Mouse (Mus musculus): Measurements from ENCODE around the gene Nckap5l.
A peak's percentile ranks its signal among the peaks of the same experiment; 100 is the strongest.

Nckap5l gene

GRCm38 (mm10) chr15:99457606-99458401 is at the start of gene Nckap5l:
TSS of gene Nckap5l (minus strand) at chr15:99457748.
- peak; percentile 96 for DNase-seq (ENCODE audit: low read depth, low spot score)

DNA sequence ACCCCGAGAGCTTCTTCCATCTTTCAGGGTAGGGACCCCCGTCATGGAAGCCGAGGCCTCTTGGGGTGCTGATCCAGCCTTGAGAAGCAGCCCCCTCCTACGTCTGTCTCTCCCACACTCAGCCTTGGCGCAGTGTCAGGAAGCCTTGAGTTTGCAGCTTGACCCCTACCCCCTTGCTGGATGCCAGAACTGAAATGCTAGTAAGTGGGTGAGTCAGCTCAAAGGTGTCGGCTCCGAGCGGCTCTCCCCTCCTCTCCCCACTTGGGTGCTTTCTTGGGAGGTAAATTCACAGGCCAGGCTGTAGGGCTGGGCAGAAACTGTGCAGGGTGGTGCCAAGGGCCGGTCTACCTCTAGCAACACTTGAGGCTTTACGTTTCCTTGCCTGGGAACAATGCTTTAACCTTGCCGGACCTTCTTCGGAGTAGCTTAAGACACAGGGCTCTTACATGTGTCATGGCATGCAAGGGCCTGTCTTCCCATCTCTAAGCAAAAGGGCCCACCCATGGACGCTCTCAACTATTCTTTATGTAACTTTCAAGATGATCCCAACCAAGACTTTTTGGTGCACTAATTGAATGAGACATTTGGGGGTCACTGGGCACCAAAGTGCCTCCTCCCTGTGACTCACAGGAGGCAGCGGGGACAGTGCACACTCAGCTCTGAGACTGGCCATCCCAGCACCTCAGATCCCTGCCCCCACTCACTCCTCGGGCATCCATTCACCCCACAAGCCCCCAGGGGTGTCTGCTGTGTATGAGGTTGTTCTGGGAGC is 48.0 kb upstream of the Nckap5l start:
- DNase-seq (ENCODE audit: low read depth, low spot score), result peak; percentile 68

GRCm38 (mm10) chr15:99503256-99503655 is 45.7 kb upstream of the Nckap5l start:
- DNase-seq (ENCODE audit: low read depth, low spot score), result no peak

DNA sequence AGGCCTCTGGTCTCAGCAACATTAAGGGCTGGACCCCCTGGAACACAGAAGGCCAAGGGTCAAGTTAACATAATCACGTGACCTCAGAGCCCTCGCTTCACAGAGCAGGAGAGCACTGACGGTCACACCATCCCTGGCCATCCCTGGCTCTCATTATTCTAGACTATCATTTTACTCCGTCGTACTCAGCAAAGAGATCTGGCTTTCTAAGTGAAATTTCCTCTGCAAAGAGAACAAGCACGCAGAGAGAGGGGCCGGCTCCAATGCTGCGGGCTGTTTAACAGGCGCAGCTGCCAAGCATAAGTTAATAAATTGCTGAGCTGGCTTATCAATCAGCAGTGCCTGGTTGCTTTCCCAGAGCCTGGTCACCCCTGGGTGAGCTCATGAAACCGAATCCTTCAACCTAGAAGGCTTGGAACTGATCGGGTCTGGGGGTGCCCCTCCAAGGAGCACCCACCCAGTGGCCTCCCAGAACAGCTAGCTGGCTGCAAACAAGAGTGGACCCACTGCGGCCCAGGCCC is 44.8 kb upstream of the Nckap5l start:
- no peak for DNase-seq (ENCODE audit: low read depth, low spot score)

DNA sequence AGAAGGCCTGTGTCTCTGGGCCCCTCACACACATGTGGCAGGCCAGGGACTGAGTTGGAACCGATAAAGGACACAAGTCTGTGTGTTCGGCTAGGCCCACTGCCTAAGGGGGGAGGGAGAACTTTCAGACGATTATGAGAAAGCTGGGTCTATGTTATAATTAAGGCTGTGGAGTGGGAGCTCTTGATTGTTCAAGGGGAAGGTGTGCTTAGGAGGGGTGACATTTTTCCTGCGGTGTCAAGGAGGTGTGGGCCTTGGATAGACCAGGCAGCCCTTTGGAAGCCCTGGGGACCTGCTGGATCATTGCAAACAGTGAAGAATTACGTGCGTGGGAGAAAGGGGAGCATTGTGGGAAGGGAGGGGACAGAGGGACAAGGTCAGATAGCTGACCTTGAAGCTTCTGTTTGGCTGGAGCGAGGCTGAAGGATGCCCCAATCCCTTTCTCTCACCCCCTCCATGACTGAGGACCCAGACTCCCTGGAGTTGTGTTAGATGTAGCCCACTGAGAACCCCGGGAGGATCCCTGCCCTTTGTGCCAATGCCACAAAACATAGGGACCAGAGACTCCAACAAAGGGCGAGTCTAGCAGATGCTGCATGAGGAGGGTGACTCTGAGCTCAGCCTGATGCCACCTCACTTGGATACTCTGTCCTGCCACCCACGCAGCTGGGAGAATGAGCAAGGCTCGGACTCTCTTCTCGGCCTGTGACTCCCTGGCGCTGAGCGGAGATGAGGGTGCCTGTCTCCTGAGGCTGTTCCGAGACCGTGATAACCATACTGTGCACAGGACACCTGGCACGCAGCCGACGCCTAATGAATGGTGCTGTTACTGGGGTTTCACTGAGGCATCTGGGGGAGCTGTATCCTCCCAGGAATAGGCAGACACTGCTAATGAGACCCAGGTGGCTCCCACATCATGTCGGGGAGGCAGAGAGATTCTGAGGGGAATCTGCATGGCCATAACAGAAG is 44.0 kb upstream of the Nckap5l start:
- DNase-seq (ENCODE audit: low read depth, low spot score), result no peak

DNA sequence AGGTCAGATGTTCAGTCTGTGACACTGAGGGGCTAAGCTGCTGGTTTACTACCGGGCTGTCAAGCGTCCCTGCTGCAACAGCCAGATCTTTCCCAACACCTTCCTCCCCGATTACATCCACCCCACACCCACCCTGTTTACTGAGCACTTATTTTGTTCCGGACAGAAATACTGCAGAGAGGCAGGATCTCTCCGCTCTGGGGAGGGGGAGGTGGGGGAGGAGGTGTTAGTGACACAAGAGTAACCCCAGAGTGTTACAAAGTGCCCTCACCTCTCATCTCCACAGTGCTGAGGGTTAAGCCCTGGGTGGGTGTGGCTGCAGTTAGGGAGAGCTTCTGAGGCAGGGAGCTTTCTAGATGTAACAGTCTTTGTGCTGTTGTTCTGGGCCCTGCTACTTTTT is 42.8 kb upstream of the Nckap5l start:
- DNase-seq (ENCODE audit: low read depth, low spot score), result no peak

DNA sequence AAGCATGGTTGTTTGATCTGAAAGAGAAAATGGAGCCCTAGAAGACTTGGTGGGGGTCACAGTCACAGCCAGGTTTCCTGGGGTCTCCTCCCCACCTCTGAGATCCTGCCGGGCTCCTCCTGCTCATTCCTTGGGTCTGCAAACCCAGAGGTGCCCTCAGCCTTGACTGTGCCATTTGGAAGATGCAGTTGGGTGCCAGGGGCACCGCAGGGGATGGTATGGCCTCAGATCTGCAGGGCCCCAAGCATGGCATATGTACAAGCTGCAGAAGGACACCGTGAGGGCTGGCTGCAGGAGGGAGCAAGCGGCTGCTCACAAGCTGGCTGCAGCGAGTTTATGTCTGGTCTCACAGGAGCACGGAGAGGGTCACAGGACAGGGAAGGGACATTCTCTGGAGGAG is 42.2 kb upstream of the Nckap5l start:
- DNase-seq (ENCODE audit: low read depth, low spot score), result no peak

- DNase-seq (ENCODE audit: low read depth, low spot score), result peak; percentile 69
Observed at GRCm38 (mm10) chr15:99498781-99499180, 41.2 kb upstream of the Nckap5l start.

- DNase-seq (ENCODE audit: low read depth, low spot score), result peak; percentile 52
Observed at GRCm38 (mm10) chr15:99498356-99498755, 40.8 kb upstream of the Nckap5l start.

- DNase-seq (ENCODE audit: low read depth, low spot score), result peak; percentile 90
Observed at GRCm38 (mm10) chr15:99497527-99498242, 40.1 kb upstream of the Nckap5l start.

- DNase-seq (ENCODE audit: low read depth, low spot score), result peak; percentile 95
Observed at GRCm38 (mm10) chr15:99497061-99497460, 39.5 kb upstream of the Nckap5l start.

DNA sequence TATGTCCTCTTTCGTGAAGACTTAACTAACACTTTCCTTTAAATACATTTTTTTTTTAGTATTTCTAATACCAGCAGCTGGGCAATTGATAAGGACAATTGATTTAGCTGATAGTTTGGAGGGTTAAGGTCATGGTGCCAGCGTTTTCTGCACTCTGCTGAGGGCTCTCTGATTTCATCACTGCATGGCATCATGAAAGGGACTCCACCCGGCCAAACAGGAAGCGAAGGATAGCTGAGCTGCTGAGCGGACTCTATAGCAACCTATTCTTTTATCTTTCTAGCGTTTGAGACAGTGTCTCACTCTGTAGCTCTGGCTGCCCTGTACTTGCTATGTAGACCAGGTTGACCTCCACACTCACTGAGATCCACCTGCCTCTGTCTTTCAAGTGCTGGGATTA is 27.2 kb upstream of the Nckap5l start:
- DNase-seq (ENCODE audit: low read depth, low spot score), result no peak

DNA sequence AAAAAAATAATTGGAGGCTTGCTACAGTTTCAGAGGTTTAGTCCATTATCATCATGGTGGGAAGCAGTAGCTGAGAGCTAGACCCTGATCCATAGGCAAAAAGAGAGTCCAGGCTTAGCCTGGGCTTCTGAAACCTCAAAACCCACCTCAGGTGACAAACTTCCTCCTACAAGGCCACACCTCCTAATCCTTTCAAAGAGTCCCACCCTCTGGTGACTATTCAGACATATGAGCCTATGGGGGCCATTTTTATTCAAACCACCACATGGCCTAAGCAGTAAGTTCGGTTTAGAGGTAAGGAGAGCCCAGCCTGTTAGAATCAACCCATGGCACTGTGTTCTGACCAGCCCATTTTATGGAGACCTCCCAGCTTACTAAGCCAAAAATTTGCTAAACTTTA is 18.3 kb upstream of the Nckap5l start:
- no peak for DNase-seq (ENCODE audit: low read depth, low spot score)

GRCm38 (mm10) chr15:99474576-99474926 is 17.0 kb upstream of the Nckap5l start, which contains the start of gene Bcdin3d:
TSS of gene Bcdin3d (minus strand) at chr15:99474730.
- DNase-seq (ENCODE audit: low read depth, low spot score), result peak; percentile 92

GRCm38 (mm10) chr15:99473801-99474575 is 16.4 kb upstream of the Nckap5l start:
- DNase-seq (ENCODE audit: low read depth, low spot score), result peak; percentile 96

GRCm38 (mm10) chr15:99472972-99473371 is 15.4 kb upstream of the Nckap5l start:
- no peak for DNase-seq (ENCODE audit: low read depth, low spot score)

- DNase-seq (ENCODE audit: low read depth, low spot score), result no peak
Observed at GRCm38 (mm10) chr15:99471677-99472063, 14.1 kb upstream of the Nckap5l start.

DNA sequence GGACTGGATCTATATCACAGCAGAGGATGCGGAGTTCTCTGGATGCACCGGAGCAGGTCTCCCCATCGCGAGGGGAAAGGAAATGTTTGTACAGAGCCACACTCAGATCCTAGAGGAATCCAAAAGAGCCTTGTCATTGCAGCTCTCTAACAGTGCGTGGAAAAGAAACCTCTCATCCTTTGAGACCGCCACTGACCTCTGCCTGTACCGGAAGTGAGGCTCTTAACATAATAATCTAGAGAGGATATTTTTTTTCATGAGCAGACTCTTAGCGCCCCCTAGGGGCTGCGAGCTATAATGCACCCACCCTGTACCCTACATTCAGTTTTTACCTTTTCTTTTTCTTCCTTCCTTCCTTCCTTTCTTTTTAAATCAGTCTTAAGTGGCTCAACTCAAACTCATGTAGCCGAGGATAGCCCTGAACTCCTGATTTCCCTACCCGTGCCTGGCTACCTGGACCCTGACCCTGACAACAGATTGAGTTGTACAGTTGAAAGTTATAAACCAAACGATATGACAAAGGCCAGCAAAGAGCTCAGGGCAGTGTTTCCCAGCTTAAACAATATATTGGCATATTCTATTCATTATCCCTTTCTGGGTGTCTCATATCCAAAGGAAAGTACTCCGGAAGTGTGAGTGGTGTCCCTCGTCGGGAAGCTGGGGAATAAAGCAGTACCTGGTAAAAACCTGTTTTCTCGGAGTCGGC is 13.6 kb upstream of the Nckap5l start:
- peak; percentile 73 for DNase-seq (ENCODE audit: low read depth, low spot score)

GRCm38 (mm10) chr15:99470224-99470761 is 12.7 kb upstream of the Nckap5l start:
- no peak for DNase-seq (ENCODE audit: low read depth, low spot score)

Data from 3T3-L1 (cell line).